Mouse (Mus musculus) left cerebral cortex, postnatal 25 days (tissue): ENCODE data around the gene Vwa1. TPM values are rescaled to one million over a fixed set of nuclear protein-coding genes. Genes with fewer than 3 reads are reported as not detected.
A peak's percentile ranks its signal among the peaks of the same experiment; 100 is the strongest.

ENCODE experiments used
- DNase-seq, 2 experiments: peaks; one replicate each; pipeline ENCODE4 v3.0.0; 2022; ENCODE audit warnings: low spot score in 2 of 2, mixed read lengths in 1 of 2
- intact Hi-C: fragments of 180-260 bp; cut with DNase I; formaldehyde crosslinking; loops from one replicate; pipeline ENCODE4 v1.15.1; 2025
- total RNA-seq, 2 experiments: library from RNA; stranded (reverse); gene quantifications; 2 replicates each; pipeline ENCODE4 v1.2.3; 2021

Vwa1 gene
- total RNA-seq, 2 experiments from 2014 or later: 14.0 to 16.6 TPM

DNA sequence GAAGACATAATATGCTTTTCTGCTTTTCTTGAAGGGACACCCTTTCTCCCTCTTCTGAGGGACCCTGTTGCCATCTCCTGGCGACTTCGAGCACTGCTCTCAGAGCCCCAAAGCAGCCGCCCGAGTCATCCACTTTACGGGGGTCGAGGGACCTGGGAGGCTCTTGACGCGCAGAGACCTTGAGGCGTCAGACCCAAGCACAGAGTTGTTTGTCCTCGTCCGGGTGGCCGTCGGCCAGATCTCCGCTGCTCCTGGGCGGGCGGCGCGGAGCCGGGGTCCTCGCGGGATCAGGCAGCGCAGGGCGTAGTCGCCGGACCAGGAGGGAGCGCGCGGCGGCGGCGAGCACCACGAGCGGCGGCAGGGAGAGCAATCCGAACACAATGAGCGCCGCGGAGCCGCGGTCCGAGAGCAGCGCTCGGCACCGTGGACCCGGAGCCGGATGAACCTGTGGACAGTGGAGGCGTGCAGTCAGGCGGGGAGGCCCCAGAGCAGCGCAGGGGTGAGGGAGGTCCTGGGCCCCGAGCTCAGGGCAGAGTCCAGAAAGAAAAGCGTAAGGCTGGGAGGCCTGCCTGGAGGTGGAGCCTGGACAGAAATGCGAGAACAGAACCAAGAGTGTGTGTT is 9.7 kb upstream of the Vwa1 start:
- DNase-seq: peak; percentile 80 to 83

DNA sequence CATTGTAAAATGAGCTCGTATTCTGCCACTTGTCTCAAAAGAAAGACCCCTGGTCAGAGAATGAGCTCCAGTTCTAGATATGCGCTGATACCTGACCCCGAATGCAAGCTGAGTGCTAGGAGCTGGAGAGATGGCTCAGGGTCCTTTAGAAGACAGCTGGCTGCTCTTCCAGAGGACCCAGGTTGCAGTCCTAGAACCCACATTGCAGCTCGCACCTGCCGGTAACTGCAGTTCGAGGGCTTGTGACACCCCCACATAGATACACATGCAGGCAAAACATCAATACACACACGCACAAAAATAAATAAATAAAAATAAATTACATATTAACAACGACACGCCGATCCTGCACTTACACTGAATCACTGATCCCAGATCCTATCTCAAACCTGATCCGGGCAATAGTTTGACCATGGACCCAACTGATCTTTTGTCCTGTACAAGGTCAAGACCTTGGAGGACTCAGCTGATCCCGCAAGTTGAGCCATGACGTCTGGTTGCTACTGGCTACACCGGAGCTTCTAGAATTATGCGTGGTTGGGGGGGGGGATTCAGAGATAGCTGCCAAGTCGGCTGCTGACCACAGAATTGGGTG is 9.1 kb upstream of the Vwa1 start:
- intact Hi-C loops: no loop called here
- peak; percentile 23 to 28 for DNase-seq

More for the DNA sequence above, 9.7 kb upstream of the Vwa1 start:
- intact Hi-C loops: no loop called here

DNA sequence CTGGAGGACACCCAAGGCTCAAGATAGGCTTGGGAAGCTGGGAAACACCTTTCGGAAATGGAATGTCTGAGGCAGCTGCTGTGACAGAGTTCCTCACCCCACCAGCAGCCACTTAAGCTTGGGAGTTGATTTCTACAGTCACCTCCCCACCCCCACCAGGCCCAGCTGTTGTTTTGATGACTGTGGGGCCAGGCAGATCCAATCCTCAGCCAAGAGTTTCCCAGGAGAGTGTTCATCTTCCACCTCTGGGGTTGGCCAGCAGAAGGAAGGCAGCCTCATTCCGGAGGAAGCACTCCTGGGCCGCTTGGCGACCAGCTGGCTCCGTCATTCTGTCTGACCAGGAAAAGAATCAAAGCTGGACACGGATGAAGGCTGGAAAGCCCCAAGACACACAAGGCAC is 6.4 kb upstream of the Vwa1 start:
- intact Hi-C loops: no loop called here
- DNase-seq: peak in 1 of 2 experiments; percentile 39

DNA sequence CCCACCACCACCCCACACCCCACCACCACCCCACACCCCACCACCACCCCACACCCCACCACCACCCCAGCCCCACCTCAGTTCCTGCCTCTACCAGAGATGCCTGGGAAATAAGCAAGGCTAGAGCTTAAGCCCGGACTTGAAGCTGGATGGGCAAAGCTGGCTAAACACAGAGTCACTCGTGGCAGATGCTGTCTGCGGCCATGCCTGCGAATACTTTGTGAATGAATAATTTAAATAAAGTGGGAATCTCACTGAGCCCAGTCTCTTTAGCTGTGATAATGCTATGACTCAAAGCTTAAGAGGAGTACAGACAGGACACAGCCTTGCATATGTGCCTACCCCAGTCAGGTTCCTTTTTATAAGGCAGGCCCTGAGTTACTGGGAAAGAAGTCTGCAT is 5.0 kb upstream of the Vwa1 start:
- intact Hi-C loops: no loop called here
- peak in 1 of 2 experiments; percentile 13 for DNase-seq

DNA sequence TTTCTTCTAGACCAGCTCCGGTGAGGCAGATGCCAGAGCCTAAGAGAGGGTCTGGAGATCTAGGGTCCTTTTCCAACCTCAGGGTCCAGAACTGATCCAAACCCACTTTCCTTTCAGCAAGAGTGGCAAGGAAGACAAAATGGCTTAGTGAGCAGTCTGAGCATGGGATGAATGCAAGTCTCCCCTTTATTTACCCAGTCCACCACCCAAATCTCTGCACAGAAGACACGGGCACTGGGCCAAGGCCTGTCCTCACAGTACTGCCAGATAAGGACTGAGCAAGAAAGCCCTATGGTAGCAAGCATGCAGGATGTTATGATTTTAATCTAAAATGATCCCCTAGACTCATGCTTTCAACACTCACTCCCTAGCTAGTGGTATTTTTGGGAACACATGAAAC is 3.3 kb upstream of the Vwa1 start:
- DNase-seq: no peak
- intact Hi-C loops: no loop called here

DNA sequence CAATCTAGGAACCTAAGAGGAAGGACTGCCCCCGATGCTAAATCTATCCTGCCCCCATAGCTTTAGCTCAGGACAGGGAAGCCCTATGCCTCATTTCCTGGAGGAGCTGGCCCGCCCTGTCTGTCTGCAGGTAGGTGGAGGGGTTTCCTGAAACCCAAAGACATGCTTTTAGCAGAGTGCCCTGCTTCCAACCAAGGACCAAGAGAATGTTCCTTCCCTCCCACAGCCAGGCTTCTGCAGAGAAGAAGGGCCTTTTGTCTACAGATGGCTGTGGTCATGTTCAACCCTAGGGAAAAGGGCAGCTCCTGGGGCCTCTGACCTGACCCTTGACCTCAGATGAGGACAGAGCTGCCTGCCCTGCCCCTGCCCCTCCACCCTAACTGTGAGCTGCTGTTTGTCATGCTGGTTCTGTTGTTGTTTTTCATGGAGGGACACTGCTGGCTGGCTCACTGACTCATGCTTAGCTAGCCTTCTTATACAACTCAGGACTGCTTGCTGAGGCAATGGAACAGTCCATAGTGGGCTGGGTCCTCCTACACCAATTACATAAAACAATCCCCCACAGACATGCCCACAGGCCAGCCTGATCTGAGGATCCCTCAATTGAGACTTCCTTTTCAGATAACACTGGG is 2.3 kb upstream of the Vwa1 start:
- peak; percentile 35 to 83 for DNase-seq
- intact Hi-C loops: no loop called here

DNA sequence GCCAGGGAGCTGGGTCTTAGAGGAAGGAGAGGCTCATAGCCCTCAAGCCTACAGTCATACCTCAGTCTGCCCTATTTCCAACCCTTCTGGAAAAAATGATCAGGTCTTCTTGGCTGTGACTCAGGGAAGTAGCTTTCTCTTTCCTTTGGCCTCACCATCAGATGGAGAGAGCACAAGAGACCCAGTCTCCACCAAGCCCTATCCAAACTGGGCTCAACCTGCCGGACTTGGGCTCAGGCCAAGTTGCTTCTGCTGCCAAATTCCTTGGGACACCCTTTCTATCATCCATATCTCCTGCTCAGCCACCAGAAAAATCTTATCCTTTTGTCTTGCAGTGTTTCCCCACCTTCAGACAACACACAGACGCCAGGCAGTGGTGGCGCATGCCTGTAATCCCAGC is 1.4 kb upstream of the Vwa1 start:
- DNase-seq: no peak
- intact Hi-C loops: no loop called here

DNA sequence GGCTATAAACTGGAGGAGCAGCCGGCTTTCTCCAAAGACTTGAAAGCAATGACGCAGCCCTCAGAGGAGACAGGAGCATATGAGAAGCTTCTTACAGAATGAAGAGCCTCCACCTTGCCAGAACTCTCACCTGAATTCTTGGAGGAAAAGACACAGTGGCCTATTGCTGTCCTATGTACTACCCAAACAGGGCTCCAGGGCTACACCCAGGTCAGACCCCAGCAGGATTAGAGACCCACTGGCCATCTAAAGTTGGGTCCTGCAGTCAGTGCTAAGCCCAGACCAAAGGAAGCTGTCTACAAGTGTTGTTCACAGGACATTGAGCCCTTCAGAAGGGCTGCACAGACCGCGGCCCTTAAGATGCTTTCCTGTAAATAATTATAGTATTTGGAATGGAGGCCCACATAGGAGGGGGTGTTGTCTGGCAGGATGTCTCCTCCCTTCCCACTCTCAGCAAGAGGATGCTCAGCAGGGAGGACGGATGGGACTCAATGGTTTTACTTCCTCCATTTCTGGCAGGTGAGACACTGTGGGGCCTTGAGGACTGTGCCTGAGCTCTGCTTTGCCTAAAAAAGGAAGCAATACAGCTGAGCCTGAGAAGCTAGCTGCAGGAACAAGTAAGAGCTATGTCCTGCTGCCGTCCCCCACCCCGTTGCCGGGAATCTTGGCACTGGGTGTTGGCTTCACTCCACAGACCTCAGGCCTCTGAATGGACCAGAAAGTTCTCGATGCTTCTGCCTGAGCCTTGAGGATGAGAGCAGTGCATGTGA is 658 bp upstream of the Vwa1 start:
- intact Hi-C loops: loop anchor here (5.0 kb wide), 1 partner anchor 53 kb away; no protein-coding TSS in a partner anchor
- DNase-seq: peak; percentile 40 to 51

DNA sequence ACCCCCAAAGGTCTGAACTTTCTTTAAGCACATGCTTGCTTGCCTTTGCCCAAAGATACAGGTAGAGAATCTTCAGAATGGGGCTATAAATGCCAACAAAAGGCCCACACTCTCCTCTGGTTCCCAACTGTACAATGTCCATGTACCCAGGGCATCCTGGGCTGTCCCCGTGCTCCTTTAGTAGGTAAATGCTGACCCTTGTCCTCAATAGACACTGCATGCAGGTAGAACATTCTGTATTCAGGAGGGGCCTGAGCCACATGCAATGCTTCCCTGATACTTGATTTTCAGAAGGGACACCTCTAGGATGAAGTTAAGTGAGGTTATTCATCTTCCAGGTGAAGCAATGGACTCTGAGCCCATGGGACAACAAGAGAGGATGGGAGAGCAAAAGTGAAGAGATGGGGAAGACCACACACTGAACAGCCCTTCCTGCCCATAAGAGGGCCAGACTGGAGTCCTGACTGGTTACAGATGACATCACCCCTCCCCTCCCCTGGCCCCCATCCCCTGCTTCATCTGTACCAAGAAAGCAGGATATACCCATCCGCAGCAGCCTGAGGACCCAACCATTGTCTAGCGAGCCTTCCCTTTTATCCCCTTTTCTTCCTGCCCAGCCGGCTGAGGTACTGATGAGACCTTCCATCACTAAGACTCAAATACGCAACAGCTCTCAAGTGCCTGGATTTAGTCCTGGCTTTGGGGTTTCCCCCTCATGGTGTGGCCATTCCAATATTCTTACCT is 991 bp downstream of the Vwa1 start:
- intact Hi-C loops: loop anchor here (5.0 kb wide), 1 partner anchor 51 kb away; no protein-coding TSS in a partner anchor
- no peak for DNase-seq

DNA sequence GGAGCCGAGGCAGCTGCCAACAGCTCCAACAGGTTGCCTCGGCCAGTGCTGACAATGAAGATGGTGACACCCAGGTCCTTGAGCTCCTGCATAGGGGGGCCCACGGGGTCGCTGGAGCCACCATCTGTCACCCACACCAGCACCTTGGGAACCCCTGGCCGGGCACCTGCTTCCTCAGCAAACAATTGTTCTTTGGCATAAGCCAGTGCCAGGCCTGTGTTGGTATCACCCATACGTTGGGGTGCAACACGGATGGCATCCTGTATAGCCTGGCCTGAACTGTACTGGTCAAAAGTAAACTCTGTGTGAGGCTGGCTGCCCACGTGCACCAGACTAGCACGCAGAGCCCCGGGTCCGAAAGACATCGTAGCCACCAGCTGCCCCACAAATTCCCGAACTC is 1.7 kb downstream of the Vwa1 start:
- DNase-seq: no peak
- intact Hi-C loops: loop anchor here (5.0 kb wide), 1 partner anchor 50 kb away; no protein-coding TSS in a partner anchor

DNA sequence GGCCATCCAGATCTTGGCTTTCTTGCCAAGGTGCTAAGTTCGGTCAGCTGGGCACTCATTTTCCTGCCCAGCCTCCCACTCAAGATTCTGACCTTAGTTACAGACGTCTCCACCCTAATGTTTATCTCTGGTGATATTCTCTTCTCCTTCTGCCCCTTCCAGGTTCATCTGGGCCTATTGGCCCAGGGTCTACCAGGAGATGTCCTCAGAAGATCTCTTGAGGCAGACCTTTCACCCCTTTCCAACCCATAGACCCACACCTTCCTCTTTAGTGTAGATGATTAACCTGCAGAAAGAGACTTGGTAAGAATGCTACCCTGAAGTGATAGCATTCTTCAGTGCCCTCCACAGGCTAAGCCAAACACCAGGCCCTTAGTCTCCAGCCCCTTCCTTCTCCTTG is 2.8 kb downstream of the Vwa1 start:
- intact Hi-C loops: loop anchor here (5.0 kb wide), 1 partner anchor 49 kb away; no protein-coding TSS in a partner anchor

DNA sequence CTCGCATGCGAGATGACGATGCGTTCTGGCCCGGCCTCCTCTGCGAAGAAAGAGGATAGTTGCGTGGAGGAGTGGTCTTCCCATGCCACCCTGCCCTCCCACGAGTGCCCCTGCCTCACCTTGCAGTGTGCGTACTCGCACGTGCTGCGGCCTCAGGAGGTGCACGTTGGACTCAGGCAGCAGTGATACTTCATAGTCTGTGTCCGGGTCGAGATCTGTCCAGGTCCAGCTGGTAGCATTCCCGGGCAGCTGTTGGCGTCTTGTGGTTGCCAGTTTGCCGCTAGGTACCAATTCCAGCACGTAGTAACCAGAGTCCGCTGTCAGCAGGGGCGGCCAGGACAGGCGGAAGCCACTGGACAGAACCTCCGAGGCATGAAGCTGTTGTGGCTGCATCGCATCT is 3.9 kb downstream of the Vwa1 start:
- intact Hi-C loops: loop anchor here (5.0 kb wide), 1 partner anchor 48 kb away; no protein-coding TSS in a partner anchor
- no peak for DNase-seq

More for the DNA sequence above, 2.8 kb downstream of the Vwa1 start:
- no peak for DNase-seq

DNA sequence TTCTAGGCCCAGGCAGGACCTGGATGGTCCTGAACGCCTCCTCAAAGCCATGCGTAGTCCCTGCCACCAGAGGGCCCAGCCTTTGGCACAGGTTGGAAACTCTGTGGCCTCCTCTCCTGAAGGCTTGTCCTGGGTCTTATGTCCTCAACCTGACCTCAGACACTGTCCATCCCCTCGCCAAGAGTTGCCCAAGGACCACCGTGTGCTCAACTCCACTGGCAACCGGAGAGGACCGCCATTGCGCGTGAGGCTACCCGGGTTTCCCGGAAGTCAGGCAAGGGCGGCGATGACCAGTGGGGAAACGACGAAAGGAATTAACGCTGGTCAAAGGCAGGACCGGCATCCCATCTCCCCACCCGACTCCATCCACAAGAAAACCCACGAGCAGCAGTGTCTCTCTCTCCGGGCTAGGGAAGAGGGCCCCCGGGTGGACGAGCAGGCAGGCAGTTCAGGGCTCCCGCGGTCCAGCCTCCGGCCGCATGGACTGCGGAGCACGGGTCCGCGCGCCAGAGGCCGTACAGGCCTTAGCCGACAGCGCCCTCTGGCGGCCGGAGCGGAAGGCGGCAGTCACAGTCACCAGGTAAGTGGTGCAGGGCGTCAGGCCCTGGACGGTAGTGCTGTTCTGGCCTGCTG is 4.5 kb downstream of the Vwa1 start:
- intact Hi-C loops: loop anchor here (5.0 kb wide), 1 partner anchor 48 kb away; no protein-coding TSS in a partner anchor
- DNase-seq: peak; percentile 91 to 93

DNA sequence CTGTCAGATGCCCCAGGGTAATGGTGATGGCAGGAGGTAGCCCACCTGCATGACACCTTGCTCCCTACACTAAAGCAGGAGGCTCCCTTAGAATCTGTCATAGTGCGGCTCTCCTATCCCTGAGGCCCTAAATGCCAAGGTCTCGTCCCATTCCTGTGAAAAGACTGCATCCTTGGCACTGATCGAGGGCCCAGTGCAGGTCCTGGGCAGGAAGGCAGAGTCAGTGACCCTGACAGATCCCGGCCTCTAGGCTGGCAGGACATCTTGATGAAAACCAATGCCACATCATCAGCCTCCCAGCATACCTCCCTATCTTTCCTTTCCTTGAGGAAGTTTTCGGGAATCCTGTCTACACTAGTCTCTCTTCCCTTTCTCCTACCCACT is 5.0 kb downstream of the Vwa1 start:
- DNase-seq: no peak
- intact Hi-C loops: no loop called here

DNA sequence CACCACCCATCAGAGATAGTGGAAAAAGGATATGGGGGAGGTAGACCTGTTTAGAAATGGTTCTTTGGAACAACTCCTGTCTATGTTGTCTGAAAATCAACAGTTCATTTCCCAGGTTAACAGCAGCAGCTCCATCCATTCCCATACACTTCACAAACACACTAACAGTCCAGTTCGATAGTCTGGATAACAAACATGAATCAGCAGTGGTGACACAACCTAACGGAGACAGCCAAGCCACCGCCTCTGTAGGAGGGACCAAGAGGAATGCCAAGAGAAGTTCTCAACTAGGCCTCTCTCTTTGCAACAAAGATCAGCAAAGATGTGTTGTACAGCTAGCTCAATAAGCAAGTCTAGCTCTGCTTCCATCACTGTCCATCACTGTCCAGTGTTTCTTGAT is 12.1 kb downstream of the Vwa1 start:
- DNase-seq: no peak
- intact Hi-C loops: no loop called here

DNA sequence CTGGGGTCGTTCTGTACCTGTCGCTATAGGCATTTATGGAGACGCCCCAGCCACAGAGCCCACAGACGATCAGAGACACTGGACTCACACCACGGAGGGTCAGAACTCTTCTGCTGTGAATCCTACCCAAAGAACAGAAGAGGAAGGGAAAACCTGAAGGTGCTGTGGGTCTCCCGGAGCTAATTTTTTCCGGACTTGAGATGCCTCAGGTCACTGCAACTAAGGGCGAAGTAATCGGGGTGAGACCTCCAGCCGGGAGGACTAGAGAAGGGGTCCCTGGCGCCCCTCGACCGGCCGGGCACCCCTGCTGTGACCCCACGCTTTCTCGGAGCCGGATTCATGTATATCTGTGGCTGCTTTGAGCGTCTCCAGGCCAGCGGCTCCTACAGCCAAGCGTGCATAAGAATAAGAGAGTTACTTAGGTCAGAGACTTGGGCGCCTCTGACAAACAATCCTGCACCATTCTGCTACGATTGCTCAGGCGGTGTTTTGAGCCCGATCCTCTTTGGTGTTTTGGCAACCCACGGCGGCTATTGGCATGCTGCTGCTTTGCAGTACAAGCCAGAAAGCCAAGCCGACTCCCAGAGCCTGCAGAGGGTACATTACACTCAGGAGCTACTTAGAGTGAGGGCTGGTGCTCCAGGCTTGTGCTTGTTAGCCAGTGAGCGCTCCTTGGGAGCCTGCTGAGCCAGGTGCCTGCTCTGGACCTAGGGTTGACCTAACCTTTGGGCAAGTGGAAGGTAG is 13.0 kb downstream of the Vwa1 start:
- no peak for DNase-seq
- intact Hi-C loops: no loop called here

DNA sequence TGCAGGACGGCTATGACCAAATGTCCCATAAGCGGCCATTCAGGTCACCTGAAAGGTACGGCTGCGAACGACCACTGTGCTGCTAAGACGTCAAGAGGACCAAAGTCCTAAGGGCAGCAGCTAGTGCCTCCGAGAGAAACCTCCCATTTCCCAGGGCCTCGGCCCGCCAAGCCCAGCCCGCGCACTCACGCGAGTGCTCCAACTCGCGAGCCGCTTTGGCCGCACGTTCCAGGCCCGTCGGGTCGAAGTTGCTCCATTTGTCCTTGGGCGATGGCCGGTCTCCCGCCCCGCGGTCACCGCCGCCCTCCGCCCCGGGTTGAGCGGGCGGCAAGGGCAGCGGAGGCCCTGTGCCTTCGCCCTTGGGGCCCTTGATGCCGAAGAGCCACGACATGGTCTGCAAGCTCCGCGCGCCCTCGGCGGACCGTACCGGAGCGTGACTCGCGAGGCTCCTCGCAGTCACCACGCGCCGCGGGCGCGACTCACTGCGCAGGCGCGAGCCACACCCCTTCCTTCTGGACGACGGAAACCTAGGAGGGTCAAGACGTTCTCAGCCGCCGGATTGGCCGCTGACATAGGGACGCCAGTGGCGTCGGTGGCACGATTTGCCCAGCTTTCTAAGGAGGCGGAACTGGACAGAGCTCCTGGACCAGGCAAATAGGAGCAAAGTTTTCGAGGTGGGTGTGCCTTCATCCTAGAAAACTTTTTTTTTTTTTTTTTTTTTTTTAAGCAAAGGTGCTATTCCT is 13.7 kb downstream of the Vwa1 start, which contains the start of gene Atad3a:
Gene Atad3a (minus strand): TSS at position 481 of the 743 bp plus-strand sequence.
- intact Hi-C loops: no loop called here
- DNase-seq: peak; percentile 97 to 98
